Mouse (Mus musculus): ENCODE measurements around the gene Emilin1. TPM values are rescaled to one million over a fixed set of nuclear protein-coding genes. Genes with fewer than 3 reads are reported as not detected.
A peak's percentile ranks its signal among the peaks of the same experiment; 100 is the strongest.

Gene Emilin1
- total RNA-seq, 2 experiments from 2014 or later, result 5.7 to 6.5 TPM

- DNase-seq (ENCODE audit: low spot score in 2 of 2), result no peak
These were observed 11.4 kb downstream of the Emilin1 start for GRCm38 (mm10) chr5:30924614-30925013.

GRCm38 (mm10) chr5:30925217-30925616, 12.0 kb downstream of the Emilin1 start:
- no peak for DNase-seq (ENCODE audit: low spot score in 2 of 2)

GRCm38 (mm10) chr5:30926073-30926472, 12.9 kb downstream of the Emilin1 start:
- DNase-seq (ENCODE audit: low spot score in 2 of 2), result peak in 1 of 2 experiments; percentile 4

- peak in 1 of 2 experiments; percentile 59 for DNase-seq (ENCODE audit: low spot score in 2 of 2)
These were observed 14.8 kb downstream of the Emilin1 start for GRCm38 (mm10) chr5:30927945-30928529.

GRCm38 (mm10) chr5:30930121-30930520, 16.9 kb downstream of the Emilin1 start:
- DNase-seq (ENCODE audit: low spot score in 2 of 2), result peak; percentile 89 to 90

- peak in 1 of 2 experiments; percentile 14 for DNase-seq (ENCODE audit: low spot score in 2 of 2)
These were observed 17.6 kb downstream of the Emilin1 start for GRCm38 (mm10) chr5:30930846-30931245.

- peak in 1 of 2 experiments; percentile 12 for DNase-seq (ENCODE audit: low spot score in 2 of 2)
These were observed 18.2 kb downstream of the Emilin1 start for GRCm38 (mm10) chr5:30931378-30931777.

- no peak for DNase-seq (ENCODE audit: low spot score in 2 of 2)
These were observed 20.5 kb downstream of the Emilin1 start for GRCm38 (mm10) chr5:30933705-30934104.

GRCm38 (mm10) chr5:30934725-30935461, 21.7 kb downstream of the Emilin1 start:
- peak in 1 of 2 experiments; percentile 27 for DNase-seq (ENCODE audit: low spot score in 2 of 2)

GRCm38 (mm10) chr5:30943004-30943403, 29.8 kb downstream of the Emilin1 start:
- DNase-seq (ENCODE audit: low spot score in 2 of 2), result no peak

GRCm38 (mm10) chr5:30944344-30944743, 31.1 kb downstream of the Emilin1 start:
- no peak for DNase-seq (ENCODE audit: low spot score in 2 of 2)

- peak; percentile 54 to 75 for DNase-seq (ENCODE audit: low spot score in 2 of 2)
These were observed 32.0 kb downstream of the Emilin1 start, which contains the start of gene Cgref1 for GRCm38 (mm10) chr5:30944956-30945781. TSS of gene Cgref1 (minus strand) at chr5:30945591.

- no peak for DNase-seq (ENCODE audit: low spot score in 2 of 2)
These were observed 35.4 kb downstream of the Emilin1 start for GRCm38 (mm10) chr5:30948620-30949019.

GRCm38 (mm10) chr5:30949654-30950326, 36.6 kb downstream of the Emilin1 start:
- peak; percentile 92 to 95 for DNase-seq (ENCODE audit: low spot score in 2 of 2)

GRCm38 (mm10) chr5:30950451-30950850, 37.2 kb downstream of the Emilin1 start:
- DNase-seq (ENCODE audit: low spot score in 2 of 2), result no peak

GRCm38 (mm10) chr5:30950922-30951321, 37.7 kb downstream of the Emilin1 start:
- no peak for DNase-seq (ENCODE audit: low spot score in 2 of 2)

- no peak for DNase-seq (ENCODE audit: low spot score in 2 of 2)
These were observed 38.5 kb downstream of the Emilin1 start for GRCm38 (mm10) chr5:30951706-30952105.

- no peak for DNase-seq (ENCODE audit: low spot score in 2 of 2)
These were observed 39.3 kb downstream of the Emilin1 start for GRCm38 (mm10) chr5:30952551-30952950.

GRCm38 (mm10) chr5:30954065-30954464, 40.9 kb downstream of the Emilin1 start:
- DNase-seq (ENCODE audit: low spot score in 2 of 2), result no peak

GRCm38 (mm10) chr5:30954556-30954955, 41.4 kb downstream of the Emilin1 start:
- no peak for DNase-seq (ENCODE audit: low spot score in 2 of 2)

- DNase-seq (ENCODE audit: low spot score in 2 of 2), result no peak
These were observed 42.5 kb downstream of the Emilin1 start for GRCm38 (mm10) chr5:30955751-30956150.
